Mouse (Mus musculus) CD4-positive, CD25-positive, alpha-beta regulatory T cell, adult 4 months (primary cell): ENCODE results near the gene Gm38393. TPM values are rescaled to one million over a fixed set of nuclear protein-coding genes. Genes with fewer than 3 reads are reported as not detected.

Experiments
- ATAC-seq: one replicate; pipeline ENCODE4 v1.8.0; 2017
- polyA plus RNA-seq, 2 experiments: library from polyadenylated mRNA; unstranded; fragments of 100-300 nt; shearing (Covaris generic); gene quantifications; one replicate each; pipeline ENCODE4 v1.2.1; 2017

Gene Gm38393
- polyA plus RNA-seq: not detected

- no peak for ATAC-seq
Observed at GRCm38 (mm10) chr7:60004606-60005330, at the start of gene Gm38393, which contains the start of gene Snurf. Gene Gm38393 (minus strand): TSS chr7:60005064. Gene Snurf (minus strand): TSS chr7:60005049.

DNA sequence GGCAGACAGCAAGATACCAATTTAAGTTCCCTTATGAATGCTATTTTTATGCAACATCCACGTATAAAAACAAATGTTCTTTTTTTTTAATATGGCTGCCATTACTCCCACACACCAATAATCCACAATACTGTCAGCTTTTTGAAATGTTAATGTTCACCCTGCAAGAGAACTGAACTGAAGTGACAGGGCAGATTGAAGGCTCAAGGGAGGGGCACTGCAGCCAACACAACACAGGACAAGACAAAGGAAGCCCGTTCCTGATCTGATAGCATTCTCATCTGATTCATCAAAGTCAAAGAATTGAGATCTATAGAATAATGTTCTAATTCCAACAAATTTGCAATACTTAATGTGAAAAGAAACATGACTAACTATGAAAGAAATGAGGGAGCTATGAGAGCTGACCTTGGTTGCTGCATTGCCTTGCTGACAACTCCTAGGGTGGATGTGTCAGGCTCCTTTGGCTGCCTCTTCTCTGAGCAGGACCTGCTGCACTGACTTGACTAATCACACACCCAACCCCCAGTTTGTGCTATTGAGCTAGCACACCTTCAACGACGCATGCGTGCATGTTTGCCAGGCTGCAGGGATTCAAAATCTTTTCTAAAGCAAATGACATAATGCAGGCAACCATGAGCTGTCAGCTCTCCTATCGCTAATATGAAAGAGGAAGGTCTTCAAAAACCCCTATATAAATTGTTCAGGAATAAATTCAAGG is 42.8 kb upstream of the Gm38393 start:
- no peak for ATAC-seq

DNA sequence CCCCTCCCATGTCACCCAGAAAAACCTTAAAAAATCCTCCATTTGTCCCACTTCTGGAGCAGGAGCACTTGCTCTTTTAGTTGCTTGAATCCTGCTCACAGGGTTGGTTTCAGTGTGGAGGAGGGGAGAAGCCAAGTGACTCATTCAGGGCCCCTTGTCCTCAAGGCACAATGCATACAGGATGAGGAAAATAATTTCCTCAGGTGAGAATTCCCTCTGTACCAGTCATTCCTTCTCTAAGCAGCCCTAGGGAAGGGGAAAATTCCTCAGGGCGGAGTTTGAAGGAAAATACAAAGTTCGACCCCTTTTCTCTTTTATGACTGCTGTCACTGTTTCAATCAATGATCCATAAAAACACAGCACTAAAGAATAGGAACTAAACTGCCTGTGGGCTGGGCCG is 8.3 kb upstream of the Gm38393 start:
- no peak for ATAC-seq

GRCm38 (mm10) chr7:60007727-60008360 is 3.0 kb upstream of the Gm38393 start:
- ATAC-seq: no peak

GRCm38 (mm10) chr7:60006262-60006661 is 1.4 kb upstream of the Gm38393 start:
- ATAC-seq: no peak

DNA sequence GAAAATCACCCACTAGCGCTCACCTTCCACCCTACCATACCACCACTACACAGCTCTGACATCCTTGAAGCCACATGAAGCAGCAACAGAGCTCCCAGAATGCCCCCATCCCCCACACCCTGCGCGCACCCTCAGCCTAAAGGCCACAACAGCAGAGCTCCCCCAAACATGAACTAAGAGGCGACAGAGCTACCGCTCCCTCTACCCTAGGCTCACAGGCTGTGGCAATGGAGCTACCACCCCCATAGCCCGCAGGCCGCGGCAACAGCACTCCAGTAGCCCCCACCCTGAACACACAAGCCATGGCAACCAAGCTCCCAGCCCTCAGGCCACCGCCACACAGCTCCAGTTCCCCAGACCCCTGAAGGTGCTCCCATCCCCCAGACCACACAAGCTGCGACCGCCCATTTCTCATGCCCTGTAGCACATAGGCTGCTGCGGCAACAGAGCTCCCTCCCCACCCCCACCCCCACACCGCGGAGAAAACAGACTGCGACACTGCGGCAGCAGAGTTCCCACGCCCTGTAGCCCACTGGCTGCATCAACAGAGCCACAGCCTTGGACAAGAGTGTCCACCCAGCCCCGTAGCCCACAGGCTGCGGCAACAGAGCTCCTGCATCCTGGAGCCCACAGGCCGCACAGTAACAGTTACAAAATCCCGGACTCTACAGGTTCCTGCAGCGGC is 801 bp downstream of the Gm38393 start:
- ATAC-seq: no peak

GRCm38 (mm10) chr7:60003006-60003865 is 1.6 kb downstream of the Gm38393 start:
- no peak for ATAC-seq

GRCm38 (mm10) chr7:59978646-59979045 is 26.2 kb downstream of the Gm38393 start:
- no peak for ATAC-seq

Other genes with a start within 250 kb of the Gm38393 start
- gene Snurf, start within 50 bp of the Gm38393 start, polyA plus RNA-seq: not detected
- not detected for gene Snrpn, start 135.2 kb upstream of the Gm38393 start, polyA plus RNA-seq